Mouse (Mus musculus) ES-Bruce4 (cell line): ENCODE data around the gene Gfod1.

Experiments used
- CTCF ChIP-seq: IDR thresholded peaks from one replicate; pipeline ENCODE4 v1.8.1; 2011; ENCODE audit warnings: low read depth, low read length
- EP300 ChIP-seq: IDR thresholded peaks from 2 replicates; pipeline ENCODE4 v1.6.1; 2011; ENCODE audit warnings: low read depth, low read length; ENCODE audit not compliant: insufficient read depth
- POLR2A ChIP-seq: IDR thresholded peaks from one replicate; pipeline ENCODE4 v1.8.1; 2011; ENCODE audit warnings: low read length; ENCODE audit not compliant: insufficient read depth

DNA sequence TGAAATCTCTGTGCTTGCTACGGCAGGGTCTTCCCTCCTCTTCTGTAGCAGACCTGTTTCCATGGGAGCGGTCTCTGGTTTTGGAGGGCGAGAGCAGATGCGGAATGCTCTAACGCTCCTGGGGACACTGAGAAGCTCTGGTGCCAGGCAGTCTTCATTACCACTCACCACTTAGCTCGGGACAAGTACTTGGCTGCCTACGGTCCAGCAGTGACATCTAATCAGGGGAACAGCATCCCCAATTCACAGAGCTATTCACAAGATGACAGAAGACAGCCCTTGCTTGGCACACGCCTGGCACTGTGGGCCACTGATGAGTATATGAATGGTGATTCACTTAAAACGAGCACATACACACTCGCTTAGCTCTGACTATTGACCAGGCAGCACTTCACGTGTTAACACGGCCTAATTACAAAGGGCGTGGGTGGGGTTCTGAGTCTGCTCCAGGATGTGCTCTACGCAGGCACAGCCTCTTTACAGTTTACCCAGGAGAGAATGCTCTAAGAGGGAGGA lies 151.9 kb downstream of the Gfod1 start:
- TF ChIP-seq CTCF (no peak), POLR2A (no peak), EP300 (no peak)
